Mouse (Mus musculus) lung, embryonic 16.5 days (tissue): ENCODE measurements at regions not wholly inside any gene's neighbourhood (a gene's known extent, or its start where the extent isn't known, plus 50 kb on each side); places are given as distances from the start of the nearest gene placed in this dataset.

Experiments used
- ATAC-seq: fragments of 200-750 bp; cut with Nextera tagmentation; 2 replicates; pipeline ENCODE4 v1.8.0; 2017; ENCODE audit warnings: low read depth, mild to moderate bottlenecking, moderate library complexity
- H3K27ac ChIP-seq: fragments of 300-500 bp; sonication (generic); 2 replicates; pipeline ENCODE4 v1.5.1; 2014; ENCODE audit warnings: mild to moderate bottlenecking, control low read depth, low read length
- H3K27me3 ChIP-seq: fragments of 300-500 bp; sonication (generic); 2 replicates; pipeline ENCODE4 v1.6.1; 2014; ENCODE audit warnings: low read depth, low read length, mixed read lengths; ENCODE audit not compliant: control insufficient read depth, insufficient read depth
- H3K36me3 ChIP-seq: fragments of 300-500 bp; sonication (generic); 2 replicates; pipeline ENCODE4 v1.6.1; 2014; ENCODE audit warnings: low read length; ENCODE audit not compliant: control insufficient read depth, insufficient read depth
- H3K4me1 ChIP-seq: fragments of 300-500 bp; sonication (generic); replicated peaks from 2 replicates; pipeline ENCODE4 v1.6.1; 2014; ENCODE audit warnings: low read length, mixed read lengths; ENCODE audit not compliant: control insufficient read depth, insufficient read depth
- H3K4me2 ChIP-seq: fragments of 300-500 bp; sonication (generic); 2 replicates; pipeline ENCODE4 v1.6.1; 2014; ENCODE audit warnings: low read depth, low read length, control low read depth
- H3K4me3 ChIP-seq: fragments of 300-500 bp; sonication (generic); 2 replicates; pipeline ENCODE4 v1.5.1; 2014; ENCODE audit warnings: mild to moderate bottlenecking, low read length, control low read depth
- H3K9ac ChIP-seq: fragments of 300-500 bp; sonication (generic); 2 replicates; pipeline ENCODE4 v1.6.1; 2014; ENCODE audit warnings: low read length, control low read depth
- H3K9me3 ChIP-seq: fragments of 300-500 bp; sonication (generic); 2 replicates; pipeline ENCODE4 v1.6.1; 2016; ENCODE audit warnings: low read length; ENCODE audit not compliant: control insufficient read depth
- WGBS: fragments of 180-500 bp; shearing (Covaris S2); extraction: QIAGEN DNeasy Blood & Tissue Kit; methylation state at CpG from one replicate; pipeline ENCODE4 v1.1.7; 2014; 5-methylcytosine and 5-hydroxymethylcytosine counted together

GRCm38 (mm10) chr2:178709192-178709881 lies 279.0 kb downstream of the Cdh26 start:
- Histone ChIP-seq H3K36me3 (no peaks in the 10 kb centered on the region), H3K27me3 (no peaks in the 10 kb centered on the region), H3K4me1 (no peaks in the 10 kb centered on the region), H3K27ac (no peak overlapping the region), H3K9me3 (no peaks in the 10 kb centered on the region), H3K9ac (no peak overlapping the region), H3K4me3 (no peak overlapping the region), H3K4me2 (no peak overlapping the region)
- ATAC-seq = no peak
- 59% methylated on average over 5 of the region's 5 CpGs for WGBS

GRCm38 (mm10) chr2:178710001-178710400 lies 279.7 kb downstream of the Cdh26 start:
- Histone ChIP-seq H3K9ac (no peak overlapping the region), H3K27me3 (no peaks in the 10 kb centered on the region), H3K4me3 (no peak overlapping the region), H3K4me1 (no peaks in the 10 kb centered on the region), H3K9me3 (no peaks in the 10 kb centered on the region), H3K4me2 (no peak overlapping the region), H3K27ac (no peak overlapping the region), H3K36me3 (no peaks in the 10 kb centered on the region)
- 83% methylated on average over 3 of the region's 3 CpGs for WGBS
- no peak for ATAC-seq

GRCm38 (mm10) chr2:178711587-178712080 lies 281.3 kb downstream of the Cdh26 start:
- no peak overlapping the region for H3K27ac ChIP-seq
- H3K4me1 ChIP-seq = no peaks in the 10 kb centered on the region
- WGBS = 50% methylated on average over 5 of the region's 5 CpGs

GRCm38 (mm10) chr2:178712391-178712892 lies 282.1 kb downstream of the Cdh26 start:
- WGBS = 40% methylated on average over 9 of the region's 9 CpGs
- Histone ChIP-seq H3K9ac (no peak overlapping the region), H3K36me3 (no peaks in the 10 kb centered on the region)

More at GRCm38 (mm10) chr2:178711587-178712080, 281.3 kb downstream of the Cdh26 start:
- H3K9me3 ChIP-seq = no peaks in the 10 kb centered on the region
- no peaks in the 10 kb centered on the region for H3K36me3 ChIP-seq
- no peak overlapping the region for H3K9ac ChIP-seq
- H3K4me2 ChIP-seq = no peak overlapping the region
- no peak overlapping the region for H3K4me3 ChIP-seq
- H3K27me3 ChIP-seq = no peaks in the 10 kb centered on the region
- no peak for ATAC-seq

GRCm38 (mm10) chr2:178715500-178716245 lies 285.3 kb downstream of the Cdh26 start:
- Histone ChIP-seq H3K36me3 (no peaks in the 10 kb centered on the region), H3K4me2 (no peak overlapping the region), H3K27ac (no peak overlapping the region), H3K9ac (no peak overlapping the region), H3K4me1 (no peaks in the 10 kb centered on the region), H3K9me3 (no peaks in the 10 kb centered on the region), H3K4me3 (no peak overlapping the region), H3K27me3 (no peaks in the 10 kb centered on the region)
- ATAC-seq = no peak
- WGBS = 75% methylated on average over 5 of the region's 5 CpGs

More at GRCm38 (mm10) chr2:178712391-178712892, 282.1 kb downstream of the Cdh26 start:
- Histone ChIP-seq H3K9me3 (no peaks in the 10 kb centered on the region), H3K4me2 (no peak overlapping the region), H3K4me3 (no peak overlapping the region), H3K27ac (no peak overlapping the region), H3K4me1 (no peaks in the 10 kb centered on the region), H3K27me3 (no peaks in the 10 kb centered on the region)
- no peak for ATAC-seq

- WGBS = 61% methylated on average over 5 of the region's 5 CpGs
- H3K4me3 ChIP-seq = no peak overlapping the region
These were observed 287.7 kb downstream of the Cdh26 start for GRCm38 (mm10) chr2:178718048-178718447.

GRCm38 (mm10) chr2:178723455-178723854 lies 293.1 kb downstream of the Cdh26 start:
- WGBS = 37% methylated on average over 3 of the region's 3 CpGs
- Histone ChIP-seq H3K4me2 (no peak overlapping the region), H3K36me3 (no peaks in the 10 kb centered on the region), H3K4me1 (no peaks in the 10 kb centered on the region), H3K4me3 (no peak overlapping the region), H3K27me3 (no peaks in the 10 kb centered on the region), H3K27ac (no peak overlapping the region), H3K9ac (no peak overlapping the region), H3K9me3 (no peaks in the 10 kb centered on the region)
- no peak for ATAC-seq

More at GRCm38 (mm10) chr2:178718048-178718447, 287.7 kb downstream of the Cdh26 start:
- Histone ChIP-seq H3K27me3 (no peaks in the 10 kb centered on the region), H3K36me3 (no peaks in the 10 kb centered on the region), H3K9ac (no peak overlapping the region), H3K9me3 (no peaks in the 10 kb centered on the region), H3K27ac (no peak overlapping the region), H3K4me1 (no peaks in the 10 kb centered on the region), H3K4me2 (no peak overlapping the region)
- ATAC-seq = no peak

- Histone ChIP-seq H3K4me1 (no peaks in the 10 kb centered on the region), H3K9me3 (no peaks in the 10 kb centered on the region), H3K4me2 (no peak overlapping the region), H3K4me3 (no peak overlapping the region), H3K27ac (no peak overlapping the region), H3K9ac (no peak overlapping the region), H3K36me3 (no peaks in the 10 kb centered on the region), H3K27me3 (no peaks in the 10 kb centered on the region)
- WGBS = 3% methylated on average over 5 of the region's 5 CpGs
- no peak for ATAC-seq
These were observed 293.9 kb downstream of the Cdh26 start for GRCm38 (mm10) chr2:178724228-178724627.
